Mouse (Mus musculus) heart, embryonic 13.5 days (tissue): ENCODE results near the gene Dab2. TPM values are rescaled to one million over a fixed set of nuclear protein-coding genes. Genes with fewer than 3 reads are reported as not detected.

Experiments
- ATAC-seq: fragments of 200-750 bp; cut with Nextera tagmentation; 2 replicates; pipeline ENCODE4 v1.8.0; 2017; ENCODE audit warnings: moderate TSS enrichment; ENCODE audit not compliant: insufficient number of reproducible peaks, low FRiP score, low TSS enrichment; ENCODE audit errors: extremely low read depth
- H3K27ac ChIP-seq: fragments of 300-500 bp; sonication (generic); replicated peaks from 2 replicates; pipeline ENCODE4 v1.5.1; 2015; ENCODE audit warnings: moderate library complexity, mild to moderate bottlenecking, inconsistent platforms
- H3K27me3 ChIP-seq: fragments of 300-500 bp; sonication (generic); replicated peaks from 2 replicates; pipeline ENCODE4 v1.6.1; 2015; ENCODE audit warnings: mild to moderate bottlenecking, inconsistent platforms
- H3K36me3 ChIP-seq: fragments of 300-500 bp; sonication (generic); 2 replicates; pipeline ENCODE4 v1.6.1; 2015; ENCODE audit warnings: mild to moderate bottlenecking, inconsistent platforms
- H3K4me1 ChIP-seq: fragments of 300-500 bp; sonication (generic); 2 replicates; pipeline ENCODE4 v1.6.1; 2015; ENCODE audit warnings: inconsistent platforms
- H3K4me2 ChIP-seq: fragments of 300-500 bp; sonication (generic); 2 replicates; pipeline ENCODE4 v1.6.1; 2015; ENCODE audit warnings: inconsistent platforms, mild to moderate bottlenecking, moderate library complexity
- H3K4me3 ChIP-seq: fragments of 300-500 bp; sonication (generic); 2 replicates; pipeline ENCODE4 v1.5.1; 2015; ENCODE audit warnings: moderate library complexity, mild to moderate bottlenecking, inconsistent platforms
- H3K9ac ChIP-seq: fragments of 300-500 bp; sonication (generic); 2 replicates; pipeline ENCODE4 v1.6.1; 2015; ENCODE audit warnings: inconsistent platforms, mild to moderate bottlenecking, moderate library complexity
- H3K9me3 ChIP-seq: fragments of 300-500 bp; sonication (generic); 2 replicates; pipeline ENCODE4 v1.6.1; 2016; ENCODE audit warnings: inconsistent platforms
- WGBS: fragments of 180-500 bp; shearing (Covaris S2); methylation state at CpG from one replicate; pipeline ENCODE4 v1.1.7; 2015; ENCODE audit warnings: mixed read lengths; 5-methylcytosine and 5-hydroxymethylcytosine counted together
- polyA plus RNA-seq: library from polyadenylated mRNA; unstranded; fragments of >200 nt; fragmentation: Nextera tagmentation; extraction: Ambion mirVana; gene quantifications from 2 replicates; pipeline ENCODE4 v1.2.1, GENCODE M21; 2015

The Dab2 gene
- polyA plus RNA-seq, 1 experiment from 2014 or later: 36.5 TPM

GRCm38 (mm10) chr15:6326011-6326410, 26.4 kb downstream of the Dab2 start:
- Histone ChIP-seq H3K36me3 (no peaks in the 10 kb centered on the region), H3K9ac (no peak overlapping the region), H3K9me3 (no peaks in the 10 kb centered on the region), H3K27me3 (no peaks in the 10 kb centered on the region), H3K4me1 (peaks cover 4% of the 10 kb centered on the region; the same call in 1 of the 2 replicates), H3K27ac (no peak overlapping the region), H3K4me3 (no peak overlapping the region), H3K4me2 (no peak overlapping the region)
- 63% methylated on average over 4 of the region's 4 CpGs for WGBS
- no peak for ATAC-seq

GRCm38 (mm10) chr15:6331380-6331779, 31.8 kb downstream of the Dab2 start:
- Histone ChIP-seq H3K27ac (0 out of 2 replicates have a peak overlapping the region, but pooled peaks have one; percentile 20), H3K4me2 (no peak overlapping the region), H3K4me1 (peaks cover 12% of the 10 kb centered on the region; the same call in 1 of the 2 replicates), H3K27me3 (no peaks in the 10 kb centered on the region), H3K9ac (no peak overlapping the region), H3K36me3 (no peaks in the 10 kb centered on the region), H3K9me3 (no peaks in the 10 kb centered on the region), H3K4me3 (no peak overlapping the region)
- no peak for ATAC-seq
- WGBS: 19% methylated on average over 2 of the region's 2 CpGs

GRCm38 (mm10) chr15:6334664-6335206, 35.1 kb downstream of the Dab2 start:
- no peak for ATAC-seq
- Histone ChIP-seq H3K4me1 (peaks cover 12% of the 10 kb centered on the region; the same call in 1 of the 2 replicates), H3K36me3 (no peaks in the 10 kb centered on the region), H3K9me3 (no peaks in the 10 kb centered on the region), H3K27ac (no peak overlapping the region), H3K27me3 (no peaks in the 10 kb centered on the region), H3K4me2 (no peak overlapping the region), H3K9ac (no peak overlapping the region), H3K4me3 (no peak overlapping the region)
- 41% methylated on average over 1 of the region's 1 CpGs for WGBS

- Histone ChIP-seq H3K36me3 (no peaks in the 10 kb centered on the region), H3K4me2 (no peak overlapping the region), H3K27ac (no peak overlapping the region), H3K9ac (no peak overlapping the region), H3K4me1 (no peaks in the 10 kb centered on the region), H3K4me3 (no peak overlapping the region), H3K27me3 (no peaks in the 10 kb centered on the region), H3K9me3 (no peaks in the 10 kb centered on the region)
- WGBS: 76% methylated on average over 5 of the region's 5 CpGs
- ATAC-seq: no peak
These were observed 40.2 kb downstream of the Dab2 start for GRCm38 (mm10) chr15:6339767-6340166.

- H3K4me1 ChIP-seq: no peaks in the 10 kb centered on the region
- no peak overlapping the region for H3K4me3 ChIP-seq
- no peak overlapping the region for H3K4me2 ChIP-seq
- no peaks in the 10 kb centered on the region for H3K27me3 ChIP-seq
- WGBS: 51% methylated on average over 6 of the region's 6 CpGs
- H3K9ac ChIP-seq: no peak overlapping the region
- no peak overlapping the region for H3K27ac ChIP-seq
- no peaks in the 10 kb centered on the region for H3K9me3 ChIP-seq
- no peaks in the 10 kb centered on the region for H3K36me3 ChIP-seq
- ATAC-seq: no peak
These were observed 40.8 kb downstream of the Dab2 start for GRCm38 (mm10) chr15:6340347-6340746.

GRCm38 (mm10) chr15:6341427-6341826, 41.8 kb downstream of the Dab2 start:
- no peak overlapping the region for H3K4me3 ChIP-seq
- no peaks in the 10 kb centered on the region for H3K4me1 ChIP-seq
- no peak for ATAC-seq
- 71% methylated on average over 6 of the region's 6 CpGs for WGBS
- no peak overlapping the region for H3K27ac ChIP-seq
- H3K4me2 ChIP-seq: no peak overlapping the region
- H3K9ac ChIP-seq: no peak overlapping the region
- no peaks in the 10 kb centered on the region for H3K36me3 ChIP-seq
- H3K27me3 ChIP-seq: no peaks in the 10 kb centered on the region
- H3K9me3 ChIP-seq: no peaks in the 10 kb centered on the region

GRCm38 (mm10) chr15:6353901-6354300, 54.3 kb downstream of the Dab2 start:
- Histone ChIP-seq H3K4me1 (no peaks in the 10 kb centered on the region), H3K9ac (no peak overlapping the region), H3K36me3 (no peaks in the 10 kb centered on the region), H3K27me3 (no peaks in the 10 kb centered on the region), H3K9me3 (no peaks in the 10 kb centered on the region), H3K4me3 (no peak overlapping the region), H3K4me2 (no peak overlapping the region), H3K27ac (no peak overlapping the region)
- 87% methylated on average over 3 of the region's 3 CpGs for WGBS
- ATAC-seq: no peak

GRCm38 (mm10) chr15:6359859-6360258, 60.3 kb downstream of the Dab2 start:
- Histone ChIP-seq H3K4me3 (no peak overlapping the region), H3K9me3 (no peaks in the 10 kb centered on the region), H3K36me3 (no peaks in the 10 kb centered on the region), H3K4me2 (no peak overlapping the region), H3K27ac (no peak overlapping the region), H3K27me3 (no peaks in the 10 kb centered on the region), H3K4me1 (no peaks in the 10 kb centered on the region), H3K9ac (no peak overlapping the region)
- no peak for ATAC-seq
- 67% methylated on average over 2 of the region's 2 CpGs for WGBS

GRCm38 (mm10) chr15:6369974-6370373, 70.4 kb downstream of the Dab2 start:
- Histone ChIP-seq H3K36me3 (no peaks in the 10 kb centered on the region), H3K4me3 (no peak overlapping the region), H3K9me3 (no peaks in the 10 kb centered on the region), H3K4me1 (no peaks in the 10 kb centered on the region), H3K4me2 (no peak overlapping the region), H3K27ac (no peak overlapping the region), H3K27me3 (no peaks in the 10 kb centered on the region), H3K9ac (no peak overlapping the region)
- 31% methylated on average over 1 of the region's 1 CpGs for WGBS
- ATAC-seq: no peak

- no peaks in the 10 kb centered on the region for H3K9me3 ChIP-seq
- 90% methylated on average over 2 of the region's 2 CpGs for WGBS
- no peak overlapping the region for H3K9ac ChIP-seq
- H3K36me3 ChIP-seq: no peaks in the 10 kb centered on the region
- no peaks in the 10 kb centered on the region for H3K27me3 ChIP-seq
- H3K4me2 ChIP-seq: no peak overlapping the region
- no peak overlapping the region for H3K4me3 ChIP-seq
- no peaks in the 10 kb centered on the region for H3K4me1 ChIP-seq
- no peak for ATAC-seq
- no peak overlapping the region for H3K27ac ChIP-seq
These were observed 71.9 kb downstream of the Dab2 start for GRCm38 (mm10) chr15:6371486-6371885.

GRCm38 (mm10) chr15:6375016-6375415, 75.4 kb downstream of the Dab2 start:
- no peak for ATAC-seq
- Histone ChIP-seq H3K4me1 (no peaks in the 10 kb centered on the region), H3K4me3 (no peak overlapping the region), H3K36me3 (no peaks in the 10 kb centered on the region), H3K4me2 (no peak overlapping the region), H3K9me3 (no peaks in the 10 kb centered on the region), H3K9ac (no peak overlapping the region), H3K27ac (no peak overlapping the region), H3K27me3 (no peaks in the 10 kb centered on the region)
- 67% methylated on average over 13 of the region's 13 CpGs for WGBS

GRCm38 (mm10) chr15:6376001-6376400, 76.4 kb downstream of the Dab2 start:
- H3K9ac ChIP-seq: no peak overlapping the region
- H3K4me1 ChIP-seq: no peaks in the 10 kb centered on the region
- no peak overlapping the region for H3K27ac ChIP-seq
- no peak overlapping the region for H3K4me2 ChIP-seq
- 76% methylated on average over 5 of the region's 5 CpGs for WGBS
- no peak overlapping the region for H3K4me3 ChIP-seq
- ATAC-seq: no peak
- no peaks in the 10 kb centered on the region for H3K9me3 ChIP-seq
- H3K36me3 ChIP-seq: no peaks in the 10 kb centered on the region
- no peaks in the 10 kb centered on the region for H3K27me3 ChIP-seq
